Mouse (Mus musculus) heart, adult 2 months (tissue): ENCODE data around the gene Slc47a1.

Experiments used
- EP300 ChIP-seq: fragments of 200-500 bp; IDR thresholded peaks from 2 replicates; pipeline ENCODE4 v1.6.1; 2011; ENCODE audit warnings: low read depth, low read length, control low read depth; ENCODE audit not compliant: insufficient read depth
- POLR2A ChIP-seq: fragments of 200-500 bp; IDR thresholded peaks from 2 replicates; pipeline ENCODE4 v1.6.1; 2011; ENCODE audit warnings: mild to moderate bottlenecking, low read depth, low read length, control low read depth; ENCODE audit not compliant: insufficient read depth

DNA sequence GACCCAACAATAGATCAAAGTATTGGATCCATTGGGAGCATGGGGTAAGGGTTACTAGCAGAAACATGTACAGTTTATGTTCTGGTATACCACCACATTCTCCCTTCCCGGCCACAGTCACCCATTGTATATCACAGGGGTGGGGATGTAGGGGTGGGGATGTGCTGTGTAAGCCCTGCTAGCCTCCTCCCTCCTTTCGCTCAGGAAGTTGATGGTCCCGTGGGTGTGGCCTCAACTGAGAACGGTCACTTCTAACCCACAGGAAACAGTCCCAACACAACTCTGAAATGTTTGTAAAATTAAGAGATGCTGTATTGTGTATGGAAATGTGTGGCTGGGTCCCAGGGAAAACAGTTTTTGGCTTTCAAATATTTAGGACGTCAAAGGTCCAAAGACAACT is 35.3 kb upstream of the Slc47a1 start:
- no peak for TF ChIP-seq POLR2A
- no peak for TF ChIP-seq EP300
